ENCODE assay signal across 12 mouse cellular contexts in the genomic region with DNA sequence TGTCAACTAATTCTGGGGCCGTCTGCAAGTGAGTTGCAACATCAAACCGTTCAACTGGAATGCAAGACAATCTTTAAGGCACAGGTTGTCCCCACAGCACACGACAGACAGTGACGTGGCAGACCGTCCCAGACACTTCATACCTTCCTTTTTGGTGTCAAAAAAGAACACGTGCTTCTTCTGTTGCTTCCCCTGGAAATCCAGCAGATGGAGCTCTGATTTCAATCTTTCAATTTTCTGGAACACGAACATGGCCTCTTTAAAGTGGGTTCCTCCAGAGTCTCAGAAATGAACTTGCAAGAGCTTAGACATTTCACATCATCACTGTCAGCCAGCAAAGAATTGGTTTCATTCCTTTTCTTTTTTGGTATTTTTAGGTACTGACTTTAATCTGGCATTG. TPM values are rescaled to one million over a fixed set of nuclear protein-coding genes. Genes with fewer than 3 reads are reported as not detected.
DNase-seq lines count a peak whose midpoint lies in the region; ATAC-seq and TF ChIP-seq lines count a peak whose summit lies in the region.
"Had no signal": no experiment of that assay in that cellular context is flagged by ENCODE, and none has a peak within 500 bp of the region (broad histone marks: within the 10 kb centered on the region; RNA-seq: fewer than 3 reads in every experiment).

No protein-coding gene starts in this region.

- H3K4me1 ChIP-seq in kidney, adult 2 months (ENCODE audit: control insufficient read depth, insufficient read depth, low read length) = 0 out of 2 replicates have a peak, but pooled peaks cover 3% of the 10 kb centered on the region
- no peaks in the 10 kb centered on the region for H3K4me1 ChIP-seq in embryonic facial prominence, embryonic 14.5 days (ENCODE audit: control insufficient read depth, insufficient read depth, low read length)
- H3K4me1 ChIP-seq: hindbrain, embryonic 13.5 days; neural tube, embryonic 12.5 days had no signal

- peak; percentile 21 for DNase-seq in kidney, adult 2 months
- no peak for DNase-seq in kidney, adult 8-10 months
- DNase-seq in thymus, postnatal 14 days = peak; percentile 17
- no peak for DNase-seq in thymus, postnatal 10 days (ENCODE audit: low spot score in 2 of 2)
- DNase-seq in embryonic facial prominence, embryonic 14.5 days (ENCODE audit: low spot score) = peak; percentile 64
- DNase-seq in left cerebral cortex, postnatal 4 days = no peak
- no peak for DNase-seq in frontal cortex, postnatal 25 days (ENCODE audit: low spot score in 2 of 2)
- DNase-seq in ovary, postnatal 36 days (ENCODE audit: low spot score) = no peak
- DNase-seq: gastrocnemius, postnatal 10 days; lung, postnatal 14 days had no signal

- H3K27me3 ChIP-seq in kidney, adult 2 months (replicated peaks; ENCODE audit: control insufficient read depth, insufficient read depth, low read length) = no peaks in the 10 kb centered on the region
- no peaks in the 10 kb centered on the region for H3K27me3 ChIP-seq in embryonic facial prominence, embryonic 14.5 days (replicated peaks; ENCODE audit: control insufficient read depth, insufficient read depth, low read length)
- H3K27me3 ChIP-seq: hindbrain, embryonic 13.5 days; neural tube, embryonic 12.5 days had no signal

- H3K4me2 ChIP-seq in embryonic facial prominence, embryonic 14.5 days (ENCODE audit: low read depth, low read length) = no peak overlapping the region
- H3K4me2 ChIP-seq: hindbrain, embryonic 13.5 days; neural tube, embryonic 12.5 days had no signal

- intact Hi-C loops in left cerebral cortex, postnatal 4 days (cut with DNase I) = no loop called here

- no peaks in the 10 kb centered on the region for H3K9me3 ChIP-seq in embryonic facial prominence, embryonic 14.5 days (ENCODE audit: control insufficient read depth, low read length)
- H3K9me3 ChIP-seq: hindbrain, embryonic 13.5 days; neural tube, embryonic 12.5 days had no signal

- H3K9ac ChIP-seq in embryonic facial prominence, embryonic 14.5 days (ENCODE audit: low read depth, low read length) = no peak overlapping the region
- H3K9ac ChIP-seq: hindbrain, embryonic 13.5 days; neural tube, embryonic 12.5 days had no signal

- no peak for ATAC-seq in embryonic facial prominence, embryonic 14.5 days (ENCODE audit: low read depth)

- 41% methylated on average over 7 of the region's 7 CpGs for WGBS in kidney, adult 2 months
- WGBS in embryonic facial prominence, embryonic 14.5 days = 60% methylated on average over 7 of the region's 7 CpGs

- TF ChIP-seq POLR2A in kidney, adult 2 months (IDR thresholded peaks at IDR 0.05; ENCODE audit: low read depth, low read length) = no peak

- H3K27ac ChIP-seq in kidney, adult 2 months (ENCODE audit: insufficient read depth, low read depth, low read length) = no peak overlapping the region
- no peak overlapping the region for H3K27ac ChIP-seq in embryonic facial prominence, embryonic 14.5 days (replicated peaks; ENCODE audit: low read depth, low read length)
- H3K27ac ChIP-seq: hindbrain, embryonic 13.5 days; neural tube, embryonic 12.5 days had no signal

- H3K4me3 ChIP-seq in kidney, adult 2 months (ENCODE audit: insufficient read depth, low read depth, low read length) = no peak overlapping the region
- H3K4me3 ChIP-seq in embryonic facial prominence, embryonic 14.5 days (ENCODE audit: low read depth, low read length) = no peak overlapping the region
- H3K4me3 ChIP-seq: hindbrain, embryonic 13.5 days; neural tube, embryonic 12.5 days had no signal

- H3K36me3 ChIP-seq in kidney, adult 2 months (ENCODE audit: control insufficient read depth, insufficient read depth, low read length) = peaks cover 14% of the 10 kb centered on the region
- H3K36me3 ChIP-seq in embryonic facial prominence, embryonic 14.5 days (ENCODE audit: control insufficient read depth, insufficient read depth, low read length) = peaks cover 86% of the 10 kb centered on the region

- TF ChIP-seq CTCF in kidney, adult 2 months (conservative IDR thresholded peaks at IDR 0.05; ENCODE audit: insufficient read depth, insufficient read length, low read depth, low read length) = 0 out of 2 replicates have a peak, but pooled peaks have one; percentile 18

RNA-seq across cellular contexts. Expression of a gene that starts 11.1 kb away (rescaled TPM):
- polyA plus RNA-seq in kidney, adult 2 months (2012; rRNA removed) = 6.4 and 7.9 TPM in 2 replicates
- 58.6 and 62.7 TPM in 2 replicates for polyA plus RNA-seq in embryonic facial prominence, embryonic 14.5 days (2014; fragmentation: Nextera tagmentation; extraction: Ambion mirVana)
- total RNA-seq in left cerebral cortex, postnatal 4 days (2021) = 10 to 100 TPM; 16.5 to 20.2 TPM

RNA-seq across cellular contexts. Expression of a gene that starts 18.2 kb away (rescaled TPM):
- polyA plus RNA-seq in kidney, adult 2 months (2012; rRNA removed) = 8.5 and 10.8 TPM in 2 replicates
- 15.7 and 18.2 TPM in 2 replicates for polyA plus RNA-seq in embryonic facial prominence, embryonic 14.5 days (2014; fragmentation: Nextera tagmentation; extraction: Ambion mirVana)
- 1 to 10 TPM; 4.3 to 4.9 TPM for total RNA-seq in left cerebral cortex, postnatal 4 days (2021)

RNA-seq across cellular contexts. Expression of a gene that starts 25.7 kb away (rescaled TPM):
- 0.02 and 0.04 TPM in 2 replicates for polyA plus RNA-seq in kidney, adult 2 months (2012; rRNA removed)
- 1.2 and 1.7 TPM in 2 replicates for polyA plus RNA-seq in embryonic facial prominence, embryonic 14.5 days (2014; fragmentation: Nextera tagmentation; extraction: Ambion mirVana)
- total RNA-seq in left cerebral cortex, postnatal 4 days (2021) = 10 to 100 TPM; 42.4 to 52.0 TPM

RNA-seq across cellular contexts. Expression of a gene that starts 32.3 kb away (rescaled TPM):
- polyA plus RNA-seq in kidney, adult 2 months (2012; rRNA removed) = 11.1 and 14.5 TPM in 2 replicates
- polyA plus RNA-seq in embryonic facial prominence, embryonic 14.5 days (2014; fragmentation: Nextera tagmentation; extraction: Ambion mirVana) = 110 and 118 TPM in 2 replicates
- total RNA-seq in left cerebral cortex, postnatal 4 days (2021) = 10 to 100 TPM; 45.9 to 47.3 TPM

RNA-seq across cellular contexts. Expression of a gene that starts 59.4 kb away (rescaled TPM):
- polyA plus RNA-seq in kidney, adult 2 months (2012; rRNA removed) = 61.0 and 64.2 TPM in 2 replicates
- polyA plus RNA-seq in embryonic facial prominence, embryonic 14.5 days (2014; fragmentation: Nextera tagmentation; extraction: Ambion mirVana) = 23.7 and 29.5 TPM in 2 replicates
- 10 to 100 TPM; 30.4 to 33.6 TPM for total RNA-seq in left cerebral cortex, postnatal 4 days (2021)

Comparison
In these comparisons a context has a peak if more than half of its experiments do, and no peak if none do; other contexts are left out.
1. DNase-seq: peak in kidney, adult 2 months (single experiment), thymus, postnatal 14 days (single experiment) and embryonic facial prominence, embryonic 14.5 days (single experiment); none in kidney, adult 8-10 months (0 of 2), thymus, postnatal 10 days (0 of 2), left cerebral cortex, postnatal 4 days (single experiment), frontal cortex, postnatal 25 days (0 of 2) and ovary, postnatal 36 days (single experiment).